Mouse (Mus musculus) liver, adult 2 months (tissue): ENCODE data around the gene Clec16a. TPM values are rescaled to one million over a fixed set of nuclear protein-coding genes. Genes with fewer than 3 reads are reported as not detected.
A peak's percentile ranks its signal among the peaks of the same experiment; 100 is the strongest.

Experiments used
- DNase-seq: peaks from one replicate; pipeline ENCODE4 v3.0.0-alpha.2; 2011; ENCODE audit warnings: low read depth, low spot score; ENCODE audit errors: extremely low read depth
- H3K27ac ChIP-seq: fragments of 200-500 bp; replicated peaks from 2 replicates; pipeline ENCODE4 v1.5.1; 2012; ENCODE audit warnings: low read depth, mild to moderate bottlenecking, control low read depth, inconsistent platforms, low read length; ENCODE audit not compliant: insufficient read depth
- H3K27me3 ChIP-seq: fragments of 200-500 bp; 2 replicates; pipeline ENCODE4 v1.6.1; 2012; ENCODE audit warnings: mild to moderate bottlenecking, moderate library complexity, low read length, inconsistent platforms; ENCODE audit not compliant: control insufficient read depth, insufficient read depth
- H3K36me3 ChIP-seq: fragments of 200-500 bp; 2 replicates; pipeline ENCODE4 v1.6.1; 2012; ENCODE audit warnings: low read length, inconsistent platforms; ENCODE audit not compliant: control insufficient read depth, insufficient read depth
- H3K4me1 ChIP-seq: fragments of 200-500 bp; 2 replicates; pipeline ENCODE4 v1.6.1; 2011; ENCODE audit warnings: low read length; ENCODE audit not compliant: control insufficient read depth, insufficient read depth
- H3K4me3 ChIP-seq: fragments of 200-500 bp; 2 replicates; pipeline ENCODE4 v1.5.1; 2011; ENCODE audit warnings: low read depth, mild to moderate bottlenecking, control low read depth, low read length, moderate library complexity; ENCODE audit not compliant: insufficient read depth
- H3K79me2 ChIP-seq: fragments of 200-500 bp; 2 replicates; pipeline ENCODE4 v1.6.1; 2012; ENCODE audit warnings: inconsistent platforms, mild to moderate bottlenecking, low read length, moderate library complexity; ENCODE audit not compliant: control insufficient read depth, insufficient read depth
- H3K9ac ChIP-seq: fragments of 200-500 bp; 2 replicates; pipeline ENCODE4 v1.6.1; 2012; ENCODE audit warnings: low read depth, mild to moderate bottlenecking, control low read depth, inconsistent platforms, low read length
- CTCF ChIP-seq: fragments of 200-500 bp; IDR thresholded peaks from 2 replicates; pipeline ENCODE4 v1.5.1; 2011; ENCODE audit warnings: low read depth, low read length, control low read depth
- POLR2A ChIP-seq: fragments of 200-500 bp; IDR thresholded peaks from 2 replicates; pipeline ENCODE4 v1.6.1; 2011; ENCODE audit warnings: low read length, control low read depth; ENCODE audit not compliant: insufficient read depth; ENCODE audit errors: extremely low read depth
- WGBS: fragments of 180-500 bp; shearing (Covaris S2); methylation state at CpG from one replicate; pipeline ENCODE4 v1.1.7; 2018; 5-methylcytosine and 5-hydroxymethylcytosine counted together
- polyA plus RNA-seq: library from polyadenylated mRNA; depleted of rRNA; stranded (reverse); fragments of >200 nt; gene quantifications from 2 replicates; pipeline ENCODE4 v1.2.3, GENCODE M21; 2012
- total RNA-seq: library from RNA; depleted of rRNA; stranded (reverse); fragments of >200 nt; gene quantifications from 2 replicates; pipeline ENCODE4 v1.2.3, GENCODE M21; 2014

The Clec16a gene
- total and polyA plus RNA-seq, 2 experiments: 9.8 to 11.6 TPM

DNA sequence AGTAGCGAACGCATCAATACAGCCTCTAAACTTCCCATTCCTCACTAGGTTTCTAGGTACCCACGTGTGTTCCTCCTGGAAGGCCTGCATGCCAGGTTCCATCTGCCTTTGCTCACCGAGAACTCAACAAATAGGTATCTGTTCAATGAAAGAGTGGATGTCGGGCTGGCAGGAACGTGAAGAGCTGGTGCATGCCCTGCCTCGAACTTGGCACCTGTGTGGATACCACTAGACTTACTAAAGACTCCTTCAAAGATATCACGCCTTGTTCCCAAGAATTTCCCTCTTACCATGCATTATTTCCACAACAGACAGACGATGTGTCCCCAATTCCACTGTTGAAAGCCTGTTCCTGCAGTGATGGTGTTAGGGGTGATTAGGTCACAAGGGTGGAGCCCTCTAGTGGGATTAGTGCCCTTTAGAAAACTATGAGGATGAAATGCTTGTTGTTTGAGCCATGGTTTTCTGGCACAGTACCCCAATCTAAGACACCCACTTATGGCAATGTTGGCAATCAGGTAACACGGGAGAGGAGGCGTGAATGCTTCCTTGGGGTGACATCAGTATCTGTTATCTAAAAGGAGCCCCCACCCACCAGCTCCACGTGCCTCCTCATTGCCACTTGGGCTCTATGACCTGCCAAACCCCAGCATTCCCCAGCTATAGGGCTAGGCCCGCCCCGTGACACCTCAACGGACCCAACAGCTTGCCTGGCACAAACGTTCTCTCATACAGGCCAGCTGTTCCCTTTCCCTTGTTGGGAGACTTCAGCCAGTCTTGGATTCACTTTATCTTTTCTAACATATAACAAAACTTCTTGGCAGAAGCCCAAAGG, 4.2 kb upstream of the Clec16a start:
- H3K79me2 ChIP-seq: peaks cover 43% of the 10 kb centered on the region; the same call in 1 of the 2 replicates
- peaks cover 42% of the 10 kb centered on the region for H3K4me1 ChIP-seq
- no peaks in the 10 kb centered on the region for H3K27me3 ChIP-seq
- TF ChIP-seq POLR2A (no peak), CTCF (no peak)
- H3K36me3 ChIP-seq: no peaks in the 10 kb centered on the region; the same call in 1 of the 2 replicates
- peak overlapping the region; percentile 86 for H3K9ac ChIP-seq
- H3K27ac ChIP-seq: peak overlapping the region; percentile 75
- WGBS: 33% methylated on average over 16 of the region's 16 CpGs
- peak overlapping the region; percentile 77 for H3K4me3 ChIP-seq
- DNase-seq: peak; percentile 44

DNA sequence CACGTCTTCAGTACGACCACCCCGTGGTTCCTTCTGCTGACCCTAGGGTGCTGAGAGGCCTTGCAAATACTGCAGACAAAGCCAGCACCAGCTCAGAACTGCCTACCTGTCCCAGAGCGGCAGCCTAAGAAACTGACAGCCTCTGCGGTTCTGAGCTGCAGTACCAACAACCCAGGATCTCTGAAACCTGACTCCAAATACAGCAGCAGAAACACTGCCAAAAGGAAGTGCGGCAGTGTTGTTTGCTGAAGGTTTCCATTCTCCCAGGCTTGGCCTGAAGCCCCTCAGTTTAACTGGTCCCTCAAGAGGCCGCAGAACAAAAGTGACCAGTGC, 3.6 kb upstream of the Clec16a start:
- peak overlapping the region; percentile 86 for H3K9ac ChIP-seq
- peaks cover 47% of the 10 kb centered on the region; the same call in 1 of the 2 replicates for H3K79me2 ChIP-seq
- H3K36me3 ChIP-seq: no peaks in the 10 kb centered on the region
- TF ChIP-seq POLR2A: no peak
- no peak for TF ChIP-seq CTCF
- peak; percentile 76 for DNase-seq
- no peaks in the 10 kb centered on the region for H3K27me3 ChIP-seq
- H3K4me1 ChIP-seq: peaks cover 38% of the 10 kb centered on the region
- H3K4me3 ChIP-seq: peak overlapping the region; percentile 77
- H3K27ac ChIP-seq: peak overlapping the region; percentile 75
- WGBS: 10% methylated on average over 7 of the region's 7 CpGs

DNA sequence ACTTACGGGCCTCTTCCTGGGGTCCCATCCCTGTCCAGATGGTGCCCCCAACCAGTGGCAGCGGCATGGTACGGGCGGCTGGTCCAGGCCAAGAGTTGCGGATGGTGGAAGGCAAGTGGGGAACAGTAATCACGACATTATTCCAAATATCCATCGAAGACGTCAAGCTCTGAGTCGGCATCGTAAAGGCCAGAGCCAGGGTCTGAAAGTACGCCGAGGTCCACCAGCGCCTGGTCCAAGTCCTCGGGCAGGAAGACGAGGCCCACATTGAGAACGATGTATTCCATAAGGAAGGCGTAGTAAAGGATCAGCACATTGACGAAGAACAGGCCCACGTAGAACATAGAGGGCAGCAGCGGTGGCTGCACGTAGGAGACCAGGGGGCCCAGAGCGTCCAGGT, 2.9 kb upstream of the Clec16a start:
- H3K79me2 ChIP-seq: peaks cover 51% of the 10 kb centered on the region; the same call in 1 of the 2 replicates
- peak overlapping the region; percentile 77 for H3K4me3 ChIP-seq
- H3K9ac ChIP-seq: peak overlapping the region; percentile 86
- no peaks in the 10 kb centered on the region for H3K27me3 ChIP-seq
- peak overlapping the region; percentile 75 for H3K27ac ChIP-seq
- H3K4me1 ChIP-seq: peaks cover 36% of the 10 kb centered on the region
- WGBS: 8% methylated on average over 22 of the region's 22 CpGs
- DNase-seq: no peak
- H3K36me3 ChIP-seq: no peaks in the 10 kb centered on the region
- TF ChIP-seq POLR2A: no peak
- no peak for TF ChIP-seq CTCF

GRCm38 (mm10) chr16:10542698-10543365, 2.3 kb upstream of the Clec16a start, which contains the start of gene Dexi:
Gene Dexi (minus strand): TSS chr16:10543054.
- peak within 1 kb of the TSS; percentile 75 for H3K27ac ChIP-seq
- peak within 1 kb of the TSS; percentile 86 for H3K9ac ChIP-seq
- no peaks in the 10 kb centered on the region for H3K36me3 ChIP-seq
- DNase-seq: peak; percentile 93
- no peaks in the 10 kb centered on the region for H3K27me3 ChIP-seq
- peak within 1 kb of the TSS; percentile 77 for H3K4me3 ChIP-seq
- H3K4me1 ChIP-seq: peaks cover 32% of the 10 kb centered on the region
- H3K79me2 ChIP-seq: peaks cover 57% of the 10 kb centered on the region; the same call in 1 of the 2 replicates
- WGBS: 2% methylated on average over 59 of the region's 61 CpGs
- 0 out of 2 replicates have a peak, but pooled peaks have one; percentile 4 for TF ChIP-seq CTCF
- peak; percentile 96 for TF ChIP-seq POLR2A

GRCm38 (mm10) chr16:10546865-10547264, 1.7 kb downstream of the Clec16a start:
- no peak overlapping the region for H3K9ac ChIP-seq
- peaks cover 56% of the 10 kb centered on the region for H3K79me2 ChIP-seq
- H3K36me3 ChIP-seq: no peaks in the 10 kb centered on the region
- no peak overlapping the region for H3K4me3 ChIP-seq
- H3K27ac ChIP-seq: no peak overlapping the region
- no peak for DNase-seq
- H3K4me1 ChIP-seq: peaks cover 4% of the 10 kb centered on the region; the same call in 1 of the 2 replicates
- H3K27me3 ChIP-seq: no peaks in the 10 kb centered on the region
- no peak for TF ChIP-seq CTCF
- no peak for TF ChIP-seq POLR2A
- WGBS: 59% methylated on average over 3 of the region's 3 CpGs
